Mouse (Mus musculus): ENCODE data around the gene Eif2a. TPM values are rescaled to one million over a fixed set of nuclear protein-coding genes. Genes with fewer than 3 reads are reported as not detected.

Gene Eif2a
- 47.2 and 55.2 TPM in 2 replicates for polyA plus RNA-seq (2016; fragmentation: Nextera tagmentation; extraction: Ambion mirVana)

DNA sequence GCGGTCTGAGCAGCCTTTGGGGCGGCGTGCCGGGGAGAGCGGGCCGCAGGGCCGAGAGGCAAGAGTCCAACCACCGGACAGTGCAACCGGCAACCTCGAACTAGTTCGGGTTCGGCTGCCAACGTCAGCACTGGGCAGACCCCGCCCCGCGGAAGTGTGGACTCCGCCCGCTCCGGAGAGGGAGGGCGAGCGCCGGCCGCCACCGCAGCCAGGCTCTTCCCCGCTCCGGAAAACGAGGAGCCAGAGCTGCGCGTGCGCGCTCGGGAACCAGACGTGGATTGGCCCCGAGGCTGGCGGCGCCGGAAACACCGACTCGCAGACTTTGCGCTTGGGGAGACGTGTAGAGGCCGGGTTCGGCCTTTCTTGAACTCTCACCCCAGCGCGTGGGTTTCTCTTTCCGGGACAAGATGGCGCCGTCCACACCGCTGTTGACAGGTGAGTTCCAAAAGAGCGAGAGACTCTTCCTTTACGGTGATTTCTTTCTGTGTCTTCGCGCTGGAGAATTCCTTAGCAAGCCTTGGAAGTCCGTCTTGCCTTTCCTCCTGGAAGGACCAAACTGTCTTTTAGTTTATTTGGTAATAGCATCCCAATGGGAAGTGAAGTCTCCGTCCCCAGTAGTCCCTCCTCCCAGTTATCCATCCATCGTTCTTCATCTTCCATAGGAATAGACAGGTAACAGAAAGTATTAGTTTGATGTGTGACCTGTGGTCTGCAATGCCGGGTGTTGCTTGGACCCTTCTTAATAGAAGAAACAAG lies at the start of gene Eif2a, which contains the start of gene Serp1:
Gene Eif2a, plus strand, starts transcription at position 170 of the 756 bp plus-strand sequence.
Gene Serp1, minus strand, starts transcription at position 241 of the 756 bp plus-strand sequence.
- ATAC-seq (ENCODE audit: low FRiP score): peak; percentile 99
- Histone ChIP-seq H3K27ac (peak within 1 kb of the TSS; percentile 95), H3K4me3 (peak within 1 kb of the TSS; percentile 94), H3K4me2 (replicated peaks) (peak within 1 kb of the TSS; percentile 76), H3K9ac (peak within 1 kb of the TSS; percentile 93), H3K36me3 (peaks cover 13% of the 10 kb centered on the region), H3K4me1 (peaks cover 18% of the 10 kb centered on the region), H3K9me3 (replicated peaks) (no peaks in the 10 kb centered on the region), H3K27me3 (no peaks in the 10 kb centered on the region)
- under 1% methylated on average over 56 of the region's 57 CpGs for WGBS

DNA sequence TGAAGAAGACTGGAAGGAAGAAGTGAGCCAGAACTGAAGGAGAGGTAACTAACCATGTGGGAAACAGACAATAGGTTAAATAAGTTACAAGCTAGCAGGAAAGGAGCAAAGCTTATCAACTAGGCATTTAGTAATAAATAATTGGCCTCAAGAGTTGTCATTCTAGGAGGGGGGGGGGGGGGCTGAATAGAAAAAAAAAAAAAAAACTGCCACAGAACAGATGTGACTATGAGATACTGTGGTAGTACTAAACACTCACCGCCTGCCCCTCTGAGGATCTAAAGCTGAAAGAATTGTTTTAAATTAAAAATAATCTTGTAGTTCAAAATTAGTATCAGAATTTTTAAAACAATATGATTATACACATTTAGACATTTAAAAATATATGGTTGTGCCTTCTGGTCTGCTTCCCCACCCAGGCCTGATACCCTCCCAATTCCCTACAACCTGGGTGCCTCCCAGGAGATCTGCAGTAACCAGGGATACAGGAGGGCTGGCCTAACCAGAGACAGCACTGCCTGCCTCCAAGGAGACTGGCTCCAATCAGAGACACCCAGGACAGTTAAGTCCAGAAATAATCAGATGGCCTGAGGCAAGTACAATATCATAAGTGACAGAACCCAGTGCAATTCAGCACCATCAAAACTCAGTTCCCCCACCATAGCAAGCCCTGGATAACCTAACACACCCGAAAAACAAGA lies 46.7 kb upstream of the Eif2a start:
- Histone ChIP-seq H3K27ac (no peak overlapping the region), H3K36me3 (no peaks in the 10 kb centered on the region), H3K4me3 (no peak overlapping the region), H3K9me3 (replicated peaks) (no peaks in the 10 kb centered on the region), H3K9ac (no peak overlapping the region), H3K4me2 (replicated peaks) (no peak overlapping the region), H3K4me1 (no peaks in the 10 kb centered on the region), H3K27me3 (no peaks in the 10 kb centered on the region)
- whole genome bisulfite sequencing: 90% methylated on average over 2 of the region's 2 CpGs
- ATAC-seq (ENCODE audit: low FRiP score): no peak

DNA sequence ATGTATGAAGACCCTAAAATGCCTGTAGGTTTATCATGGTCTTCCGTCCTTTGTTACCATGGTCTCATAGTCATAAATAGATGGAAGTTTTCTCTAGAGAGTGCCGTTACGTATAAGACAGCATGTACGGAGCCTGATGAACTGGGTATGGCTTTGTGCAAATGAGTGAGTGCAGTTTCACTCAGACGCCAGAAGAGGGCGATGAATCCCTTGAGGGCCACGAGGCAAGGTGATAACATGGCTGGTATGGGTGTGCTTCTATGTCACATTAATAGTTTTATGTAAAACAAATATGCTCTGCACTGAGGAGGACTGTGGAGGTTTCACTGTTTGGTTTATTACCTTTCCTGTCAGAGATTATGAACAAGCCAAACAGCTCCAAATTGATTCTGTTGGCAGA lies 39.7 kb upstream of the Eif2a start:
- 75% methylated on average over 7 of the region's 7 CpGs for WGBS
- H3K4me1 ChIP-seq: no peaks in the 10 kb centered on the region
- no peaks in the 10 kb centered on the region for H3K27me3 ChIP-seq
- H3K9me3 ChIP-seq (replicated peaks): no peaks in the 10 kb centered on the region
- H3K36me3 ChIP-seq: no peaks in the 10 kb centered on the region
- no peak for ATAC-seq (ENCODE audit: low FRiP score)
- H3K4me3 ChIP-seq: no peak overlapping the region
- no peak overlapping the region for H3K27ac ChIP-seq
- H3K9ac ChIP-seq: no peak overlapping the region
- no peak overlapping the region for H3K4me2 ChIP-seq (replicated peaks)

DNA sequence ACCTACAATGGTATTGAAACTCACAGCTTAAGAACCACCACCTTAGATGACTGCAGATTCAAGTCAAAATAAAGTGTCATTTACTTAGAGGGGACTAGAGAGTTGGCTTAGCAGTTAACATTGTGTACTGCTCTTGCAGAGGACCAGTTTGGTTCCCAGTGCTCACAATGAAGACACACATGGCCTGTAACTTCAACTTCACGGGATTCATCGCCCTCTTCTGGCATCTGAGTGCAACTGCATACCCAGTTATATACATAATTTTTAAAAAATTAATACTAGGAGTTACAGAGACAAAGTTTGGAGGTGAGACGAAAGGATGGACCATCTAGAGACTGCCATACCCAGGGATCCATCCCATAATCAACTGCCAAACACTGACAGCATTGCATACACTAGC lies 38.5 kb upstream of the Eif2a start:
- WGBS: 71% methylated on average over 3 of the region's 3 CpGs
- H3K27me3 ChIP-seq: no peaks in the 10 kb centered on the region
- no peak overlapping the region for H3K4me2 ChIP-seq (replicated peaks)
- H3K9me3 ChIP-seq (replicated peaks): no peaks in the 10 kb centered on the region
- H3K36me3 ChIP-seq: no peaks in the 10 kb centered on the region
- no peak overlapping the region for H3K9ac ChIP-seq
- no peak overlapping the region for H3K27ac ChIP-seq
- H3K4me3 ChIP-seq: no peak overlapping the region
- ATAC-seq (ENCODE audit: low FRiP score): no peak
- H3K4me1 ChIP-seq: no peaks in the 10 kb centered on the region

DNA sequence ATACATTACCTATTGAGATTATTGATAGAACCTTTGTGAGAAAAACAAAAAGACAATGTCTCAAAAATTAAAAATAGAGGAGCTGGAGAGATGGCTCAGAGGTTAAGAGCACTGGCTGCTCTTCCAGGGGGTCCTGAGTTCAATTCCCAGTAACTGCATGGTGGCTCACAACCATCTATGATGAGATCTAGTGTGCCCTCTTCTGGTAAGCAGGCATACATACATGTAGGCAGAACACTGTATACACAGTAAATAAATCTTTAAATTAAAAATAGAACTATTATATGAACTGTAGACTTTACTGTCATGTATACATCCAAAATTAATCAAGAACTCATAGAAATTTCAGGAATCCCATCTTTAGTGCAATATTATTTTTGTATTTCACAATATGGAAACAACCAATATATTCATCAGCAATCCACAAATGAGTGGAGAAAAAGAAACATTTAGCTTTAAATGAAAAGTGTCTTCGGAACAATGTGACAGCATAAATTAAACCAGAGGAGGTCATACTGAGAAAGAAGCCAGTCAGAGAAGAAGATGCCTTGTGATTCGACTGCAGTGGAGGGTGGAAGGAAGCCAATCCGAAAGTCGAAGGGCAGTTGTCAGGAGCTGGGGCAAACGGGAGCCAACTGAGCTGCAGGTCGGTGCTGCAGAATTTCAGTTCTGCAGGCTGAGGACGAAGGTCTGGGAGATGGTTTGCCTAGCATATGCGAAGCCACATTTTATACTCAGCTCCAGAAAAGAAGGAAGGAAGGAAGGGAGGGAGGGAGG lies 37.4 kb upstream of the Eif2a start:
- Histone ChIP-seq H3K27me3 (no peaks in the 10 kb centered on the region), H3K4me3 (no peak overlapping the region), H3K4me2 (replicated peaks) (no peak overlapping the region), H3K27ac (no peak overlapping the region), H3K36me3 (no peaks in the 10 kb centered on the region), H3K4me1 (no peaks in the 10 kb centered on the region), H3K9me3 (replicated peaks) (no peaks in the 10 kb centered on the region), H3K9ac (no peak overlapping the region)
- no peak for ATAC-seq (ENCODE audit: low FRiP score)
- 81% methylated on average over 7 of the region's 8 CpGs for WGBS

DNA sequence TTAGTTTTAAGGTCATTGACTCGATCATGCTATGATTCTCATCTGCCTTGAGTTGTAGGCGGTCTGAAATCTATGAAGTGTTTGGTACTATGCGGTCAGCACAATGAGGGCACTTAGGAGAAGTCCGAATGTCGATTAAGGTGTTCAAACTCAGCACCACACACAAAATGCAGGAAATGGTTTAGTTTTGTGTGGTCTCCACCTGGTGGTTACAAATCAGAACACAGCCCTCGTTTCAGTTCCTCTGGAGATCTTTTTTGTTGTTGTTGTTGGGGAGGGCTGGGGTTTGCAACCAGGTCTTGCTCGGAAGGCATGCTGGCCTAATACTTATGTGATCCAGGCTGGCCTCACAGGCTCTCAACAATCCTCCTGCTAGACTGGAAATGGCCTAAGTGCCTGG lies 34.8 kb upstream of the Eif2a start:
- Histone ChIP-seq H3K4me3 (no peak overlapping the region), H3K27ac (no peak overlapping the region), H3K9ac (no peak overlapping the region), H3K4me2 (replicated peaks) (no peak overlapping the region), H3K4me1 (no peaks in the 10 kb centered on the region), H3K9me3 (replicated peaks) (no peaks in the 10 kb centered on the region), H3K27me3 (no peaks in the 10 kb centered on the region), H3K36me3 (no peaks in the 10 kb centered on the region)
- ATAC-seq (ENCODE audit: low FRiP score): no peak
- 74% methylated on average over 7 of the region's 7 CpGs for WGBS

DNA sequence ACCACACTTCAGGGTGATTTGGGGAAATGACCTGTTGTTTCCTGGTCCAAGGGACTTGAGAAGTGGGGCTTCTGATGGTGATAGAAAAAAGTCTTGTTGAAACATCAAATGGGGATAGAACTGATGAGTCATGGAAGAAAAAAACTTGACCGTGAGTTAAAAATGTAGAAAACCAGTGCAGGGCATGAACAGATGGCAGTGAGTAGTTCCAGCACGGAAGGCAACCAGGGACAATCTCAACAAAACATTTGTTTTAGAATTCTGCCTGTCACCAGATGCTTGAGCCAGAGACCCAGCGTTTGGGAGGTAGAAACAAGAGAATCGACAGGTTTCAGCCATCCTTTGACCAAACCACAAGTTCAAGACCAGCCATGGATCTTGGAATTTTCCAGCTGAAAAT lies 32.0 kb upstream of the Eif2a start:
- Histone ChIP-seq H3K4me3 (no peak overlapping the region), H3K27ac (no peak overlapping the region), H3K36me3 (no peaks in the 10 kb centered on the region), H3K27me3 (no peaks in the 10 kb centered on the region), H3K9ac (no peak overlapping the region), H3K4me2 (replicated peaks) (no peak overlapping the region), H3K4me1 (no peaks in the 10 kb centered on the region), H3K9me3 (replicated peaks) (no peaks in the 10 kb centered on the region)
- ATAC-seq (ENCODE audit: low FRiP score): no peak
- WGBS: 82% methylated on average over 4 of the region's 4 CpGs

DNA sequence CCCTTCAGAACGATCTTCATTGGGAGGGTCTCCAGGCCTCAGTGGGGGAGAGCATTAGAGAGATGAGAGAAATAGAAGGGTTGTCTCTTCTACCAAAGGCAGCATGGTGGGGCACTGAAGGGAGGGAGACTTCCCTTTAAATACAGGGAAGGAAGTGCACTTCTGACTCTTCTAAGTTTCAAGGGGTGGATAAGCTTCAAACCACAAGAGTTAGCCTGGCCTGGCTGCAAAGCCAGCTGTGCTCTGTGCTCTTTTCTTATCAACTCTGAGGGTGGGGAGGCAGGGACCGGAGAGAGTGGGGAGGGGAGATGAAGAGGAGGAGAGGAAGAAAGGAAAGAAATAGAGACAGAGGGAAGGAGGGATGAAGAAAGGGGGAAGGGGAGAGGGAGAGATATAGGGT lies 23.7 kb upstream of the Eif2a start:
- H3K9me3 ChIP-seq (replicated peaks): no peaks in the 10 kb centered on the region
- ATAC-seq (ENCODE audit: low FRiP score): no peak
- WGBS: 76% methylated on average over 2 of the region's 2 CpGs
- no peaks in the 10 kb centered on the region for H3K4me1 ChIP-seq
- no peak overlapping the region for H3K4me3 ChIP-seq
- H3K4me2 ChIP-seq (replicated peaks): no peak overlapping the region
- no peak overlapping the region for H3K9ac ChIP-seq
- H3K36me3 ChIP-seq: no peaks in the 10 kb centered on the region
- no peaks in the 10 kb centered on the region for H3K27me3 ChIP-seq
- H3K27ac ChIP-seq: no peak overlapping the region

DNA sequence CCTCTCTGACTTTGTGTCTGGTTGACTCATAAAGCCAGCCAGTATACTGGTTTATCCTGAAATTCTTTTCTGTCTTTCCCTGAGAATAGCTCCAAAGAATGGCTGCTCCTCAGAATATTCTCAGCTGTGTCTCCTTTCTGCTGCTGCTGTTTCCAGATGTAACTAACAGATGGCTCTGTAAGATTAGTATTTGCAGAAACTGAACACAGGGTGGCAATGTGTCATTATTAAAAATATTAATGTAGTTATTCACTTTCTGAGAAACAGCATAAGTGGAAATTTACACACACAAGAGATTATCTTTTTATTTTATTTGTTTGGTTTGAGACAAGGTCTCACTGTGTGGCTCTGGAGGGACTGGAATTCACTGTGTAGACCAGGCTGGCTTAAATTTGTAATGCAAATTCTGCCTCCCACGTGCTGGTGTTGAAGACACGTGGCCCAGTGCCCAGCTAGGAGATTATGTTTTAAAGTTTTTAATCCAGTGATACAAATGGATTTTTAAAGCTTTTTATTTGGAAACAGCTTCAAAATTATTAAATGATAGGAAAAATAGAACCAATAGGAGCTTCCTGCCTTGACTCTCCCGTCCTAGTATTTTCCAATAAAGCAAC lies 21.8 kb upstream of the Eif2a start:
- no peaks in the 10 kb centered on the region for H3K36me3 ChIP-seq
- WGBS: 51% methylated on average over 3 of the region's 3 CpGs
- H3K9me3 ChIP-seq (replicated peaks): no peaks in the 10 kb centered on the region
- H3K4me1 ChIP-seq: no peaks in the 10 kb centered on the region
- H3K27me3 ChIP-seq: no peaks in the 10 kb centered on the region
- no peak overlapping the region for H3K27ac ChIP-seq
- no peak overlapping the region for H3K4me3 ChIP-seq
- no peak overlapping the region for H3K4me2 ChIP-seq (replicated peaks)
- ATAC-seq (ENCODE audit: low FRiP score): no peak
- H3K9ac ChIP-seq: no peak overlapping the region

DNA sequence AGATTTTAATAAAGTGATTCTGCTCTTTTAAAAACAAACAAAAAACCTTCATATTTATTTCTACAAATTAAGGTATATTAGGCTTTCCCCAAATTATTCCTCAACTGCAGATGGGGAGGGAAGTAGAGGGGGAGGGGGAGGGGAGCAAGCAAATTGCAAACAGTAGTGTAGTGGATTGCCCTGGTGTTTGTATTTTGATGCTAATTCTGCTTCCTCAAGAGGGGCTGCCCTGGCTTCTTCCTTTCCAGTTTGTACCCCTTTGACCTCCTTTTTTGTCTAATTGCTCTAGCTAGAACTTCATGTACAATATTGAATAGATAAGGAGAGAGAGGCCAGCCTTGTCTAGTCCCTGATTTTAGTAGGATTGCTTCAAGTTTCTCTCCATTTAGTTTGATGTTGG lies 20.9 kb upstream of the Eif2a start:
- Histone ChIP-seq H3K9ac (no peak overlapping the region), H3K4me3 (no peak overlapping the region), H3K27me3 (no peaks in the 10 kb centered on the region), H3K4me2 (replicated peaks) (no peak overlapping the region), H3K4me1 (no peaks in the 10 kb centered on the region), H3K9me3 (replicated peaks) (no peaks in the 10 kb centered on the region), H3K36me3 (no peaks in the 10 kb centered on the region), H3K27ac (no peak overlapping the region)
- ATAC-seq (ENCODE audit: low FRiP score): no peak

DNA sequence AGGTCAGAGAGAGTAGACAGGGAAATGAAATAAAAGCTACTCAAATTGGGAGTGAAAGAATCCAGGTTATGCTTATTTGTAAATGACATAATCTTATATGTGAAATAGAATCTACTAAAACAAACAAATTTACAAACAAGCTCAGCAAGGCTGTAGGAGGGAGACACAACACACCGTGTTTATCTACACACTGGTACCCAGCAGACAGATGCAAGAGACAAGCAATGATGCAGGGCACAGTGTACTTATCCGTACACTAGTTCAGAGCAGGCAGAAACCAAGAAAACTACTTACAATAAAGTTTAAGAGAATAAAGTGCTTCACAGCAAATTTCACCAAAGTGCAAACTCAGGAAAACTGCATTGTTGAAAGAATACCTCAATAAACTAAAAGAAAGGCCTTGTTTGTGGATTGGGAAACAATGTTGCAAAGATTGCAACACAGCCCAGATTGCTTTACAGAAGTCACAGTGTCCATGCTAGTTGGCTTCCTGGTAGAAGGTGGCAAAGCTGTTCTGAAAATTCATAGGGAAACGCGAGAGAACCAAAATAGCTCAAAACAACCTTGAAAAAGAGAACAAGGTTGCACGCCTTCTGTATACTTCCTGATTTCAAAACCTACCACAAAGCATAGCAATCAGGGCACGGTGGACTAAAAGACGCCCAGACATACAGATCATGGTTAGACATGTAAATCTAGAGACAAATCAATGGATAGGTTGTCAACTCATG lies 17.4 kb upstream of the Eif2a start:
- H3K4me1 ChIP-seq: no peaks in the 10 kb centered on the region
- H3K9ac ChIP-seq: no peak overlapping the region
- H3K27me3 ChIP-seq: no peaks in the 10 kb centered on the region
- WGBS: 90% methylated on average over 7 of the region's 7 CpGs
- H3K36me3 ChIP-seq: no peaks in the 10 kb centered on the region
- no peak overlapping the region for H3K4me3 ChIP-seq
- ATAC-seq (ENCODE audit: low FRiP score): no peak
- H3K4me2 ChIP-seq (replicated peaks): no peak overlapping the region
- H3K27ac ChIP-seq: no peak overlapping the region
- H3K9me3 ChIP-seq (replicated peaks): no peaks in the 10 kb centered on the region

DNA sequence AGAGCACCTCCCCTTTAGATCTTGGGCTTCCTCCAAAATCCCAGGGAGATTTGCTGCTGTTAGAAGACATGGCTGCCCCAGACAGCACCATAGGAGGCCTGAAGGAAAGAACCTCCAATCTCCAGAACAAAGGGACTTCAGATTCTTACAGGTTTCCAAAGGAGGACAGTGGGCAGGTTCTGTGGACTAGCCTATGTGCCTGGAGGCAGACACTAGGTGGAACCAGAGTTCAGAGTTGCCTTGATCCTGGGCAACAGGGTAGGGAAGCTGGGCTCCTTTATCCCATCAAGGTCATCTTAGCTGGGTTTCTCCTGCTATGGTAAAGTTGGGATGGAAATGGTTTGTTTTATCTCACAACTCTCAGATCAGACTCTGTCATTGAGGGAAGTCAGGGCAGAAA lies 14.0 kb upstream of the Eif2a start:
- H3K9me3 ChIP-seq (replicated peaks): no peaks in the 10 kb centered on the region
- H3K36me3 ChIP-seq: no peaks in the 10 kb centered on the region
- no peak overlapping the region for H3K4me2 ChIP-seq (replicated peaks)
- no peaks in the 10 kb centered on the region for H3K4me1 ChIP-seq
- no peak for ATAC-seq (ENCODE audit: low FRiP score)
- H3K27me3 ChIP-seq: no peaks in the 10 kb centered on the region
- H3K27ac ChIP-seq: no peak overlapping the region
- no peak overlapping the region for H3K4me3 ChIP-seq
- H3K9ac ChIP-seq: no peak overlapping the region
